Mouse (Mus musculus) cerebral cortex, adult 2 months (tissue): ENCODE measurements around the gene Odaph.

Experiments used
- WGBS: fragments of 180-500 bp; shearing (Covaris S2); methylation state at CpG from one replicate; pipeline ENCODE4 v1.1.7; 2018; 5-methylcytosine and 5-hydroxymethylcytosine counted together

The Odaph gene

GRCm38 (mm10) chr5:91987236-91987635 is at the start of gene Odaph:
Gene Odaph, plus strand, starts transcription at chr5:91987475.
- WGBS, result 66% methylated on average over 4 of the region's 4 CpGs

GRCm38 (mm10) chr5:91945609-91946008 is 41.7 kb upstream of the Odaph start:
- WGBS, result 90% methylated on average over 1 of the region's 1 CpGs

- WGBS, result 99% methylated on average over 4 of the region's 4 CpGs
These were observed 40.3 kb upstream of the Odaph start for GRCm38 (mm10) chr5:91947008-91947407.

GRCm38 (mm10) chr5:91949441-91949840 is 37.8 kb upstream of the Odaph start:
- 92% methylated on average over 7 of the region's 7 CpGs for WGBS

- WGBS, result 87% methylated on average over 3 of the region's 3 CpGs
These were observed 30.1 kb upstream of the Odaph start for GRCm38 (mm10) chr5:91956991-91957760.

- WGBS, result 97% methylated on average over 1 of the region's 1 CpGs
These were observed 28.2 kb upstream of the Odaph start for GRCm38 (mm10) chr5:91959096-91959495.

GRCm38 (mm10) chr5:91959986-91960385 is 27.3 kb upstream of the Odaph start:
- 55% methylated on average over 1 of the region's 1 CpGs for WGBS

GRCm38 (mm10) chr5:91960606-91961254 is 26.5 kb upstream of the Odaph start:
- 7% methylated on average over 3 of the region's 3 CpGs for WGBS

GRCm38 (mm10) chr5:91961370-91961769 is 25.9 kb upstream of the Odaph start:
- 94% methylated on average over 1 of the region's 1 CpGs for WGBS

- under 1% methylated on average over 14 of the region's 14 CpGs for WGBS
These were observed 25.0 kb upstream of the Odaph start for GRCm38 (mm10) chr5:91962259-91962638.

- WGBS, result under 1% methylated on average over 65 of the region's 65 CpGs
These were observed 24.4 kb upstream of the Odaph start, which contains the start of gene Rchy1 for GRCm38 (mm10) chr5:91962639-91963440. Gene Rchy1, minus strand, starts transcription at chr5:91963068.

GRCm38 (mm10) chr5:91972046-91972445 is 15.2 kb upstream of the Odaph start:
- 71% methylated on average over 3 of the region's 3 CpGs for WGBS

- WGBS, result 86% methylated on average over 7 of the region's 7 CpGs
These were observed 13.3 kb upstream of the Odaph start for GRCm38 (mm10) chr5:91974002-91974401.

GRCm38 (mm10) chr5:91975758-91976157 is 11.5 kb upstream of the Odaph start:
- WGBS, result 68% methylated on average over 9 of the region's 9 CpGs

- WGBS, result 77% methylated on average over 10 of the region's 10 CpGs
These were observed 10.5 kb upstream of the Odaph start for GRCm38 (mm10) chr5:91976566-91977396.

GRCm38 (mm10) chr5:91977397-91977770 is 9.9 kb upstream of the Odaph start:
- 90% methylated on average over 2 of the region's 2 CpGs for WGBS

GRCm38 (mm10) chr5:91981176-91981840 is 6.0 kb upstream of the Odaph start:
- WGBS, result 91% methylated on average over 11 of the region's 11 CpGs

GRCm38 (mm10) chr5:91983490-91983889 is 3.8 kb upstream of the Odaph start:
- 42% methylated on average over 2 of the region's 2 CpGs for WGBS

GRCm38 (mm10) chr5:91985721-91986120 is 1.6 kb upstream of the Odaph start:
- WGBS, result 45% methylated on average over 2 of the region's 2 CpGs

- 71% methylated on average over 2 of the region's 2 CpGs for WGBS
These were observed 524 bp downstream of the Odaph start for GRCm38 (mm10) chr5:91987799-91988198.

- WGBS, result 84% methylated on average over 9 of the region's 9 CpGs
These were observed 2.0 kb downstream of the Odaph start for GRCm38 (mm10) chr5:91989261-91989660.
